Mouse (Mus musculus) kidney, adult 2 months (tissue): ENCODE data around the gene Ddx20.

ENCODE experiments used
- CTCF ChIP-seq: fragments of 200-500 bp; conservative IDR thresholded peaks from 2 replicates; pipeline ENCODE4 v1.5.1; 2011; ENCODE audit warnings: low read depth, mild to moderate bottlenecking, control low read depth, low read length, moderate library complexity, mixed read lengths; ENCODE audit not compliant: insufficient read depth, insufficient read length
- POLR2A ChIP-seq: fragments of 200-500 bp; IDR thresholded peaks from one replicate; pipeline ENCODE4 v1.6.1; 2011; ENCODE audit warnings: low read depth, low read length, control low read depth

GRCm38 (mm10) chr3:105736148-105736547 is 48.8 kb upstream of the Ddx20 start:
- no peak for TF ChIP-seq POLR2A
- no peak for TF ChIP-seq CTCF
